Mouse (Mus musculus): Measurements from ENCODE around the gene Sertad2. TPM values are rescaled to one million over a fixed set of nuclear protein-coding genes. Genes with fewer than 3 reads are reported as not detected.

Sertad2 gene
- polyA plus RNA-seq, 1 experiment from 2014 or later, result 29.9 TPM

DNA sequence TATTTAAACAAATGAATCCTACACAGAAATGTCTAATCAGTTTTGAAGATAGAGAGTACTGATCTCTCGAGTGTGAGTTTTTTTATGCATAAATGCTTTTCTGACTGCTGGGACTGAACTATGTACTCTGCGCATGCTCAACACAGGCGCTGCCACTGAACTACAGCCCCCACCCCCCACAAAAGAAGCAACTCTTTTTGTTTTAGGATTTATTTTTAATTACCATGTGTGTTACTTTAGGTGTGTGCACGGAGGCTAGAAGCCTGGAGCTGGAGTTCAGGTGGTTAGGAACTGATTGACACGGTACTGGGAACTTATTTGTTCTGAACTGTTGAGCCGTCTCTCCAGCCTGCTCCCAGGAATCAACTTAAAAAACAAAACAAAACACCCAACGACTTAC is 7.1 kb downstream of the Sertad2 start:
- H3K4me1 ChIP-seq (replicated peaks; ENCODE audit: control insufficient read depth, insufficient read depth), result no peaks in the 10 kb centered on the region

DNA sequence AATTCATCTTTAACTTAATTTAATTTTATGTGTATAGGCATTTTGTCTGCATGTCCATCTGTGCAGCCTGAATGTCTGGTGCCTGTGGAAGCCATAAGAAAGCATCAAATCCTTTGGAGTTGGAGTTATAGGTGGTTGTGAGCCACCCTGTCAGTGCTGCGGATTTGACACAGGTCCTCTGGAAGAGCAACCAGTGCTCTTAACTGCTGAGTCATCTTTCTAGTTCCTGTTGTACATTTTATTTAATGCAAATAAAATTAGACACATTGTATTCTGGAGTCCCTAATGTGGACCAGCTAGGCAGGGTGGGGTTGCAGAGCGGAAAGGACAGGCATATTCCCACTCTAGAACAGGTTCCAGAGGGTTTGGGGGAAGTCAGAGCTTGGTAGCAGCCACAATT is 9.0 kb downstream of the Sertad2 start:
- 86% methylated on average over 2 of the region's 2 CpGs for WGBS

More for the DNA sequence above, 7.1 kb downstream of the Sertad2 start:
- ATAC-seq (ENCODE audit: low FRiP score, low TSS enrichment), result no peak
- no peak overlapping the region for H3K27ac ChIP-seq (replicated peaks)
- no peak for TF ChIP-seq EP300 (optimal IDR thresholded peaks at IDR 0.05)
- no peak for TF ChIP-seq CTCF (IDR thresholded peaks at IDR 0.05; ENCODE audit: low read depth)
- WGBS, result 66% methylated on average over 7 of the region's 7 CpGs
- DNase-seq (ENCODE audit: low spot score), result no peak
- no peak overlapping the region for H3K4me3 ChIP-seq (ENCODE audit: low read depth, low read length)
- H3K9ac ChIP-seq (ENCODE audit: low read length), result no peak overlapping the region
- no peak overlapping the region for H3K4me2 ChIP-seq (replicated peaks; ENCODE audit: low read depth)
- no peaks in the 10 kb centered on the region for H3K36me3 ChIP-seq (ENCODE audit: control insufficient read depth, insufficient read depth, low read length)
- no peaks in the 10 kb centered on the region for H3K27me3 ChIP-seq (ENCODE audit: control insufficient read depth, insufficient read depth, low read length)
- no peaks in the 10 kb centered on the region for H3K9me3 ChIP-seq (ENCODE audit: control insufficient read depth, low read length)

DNA sequence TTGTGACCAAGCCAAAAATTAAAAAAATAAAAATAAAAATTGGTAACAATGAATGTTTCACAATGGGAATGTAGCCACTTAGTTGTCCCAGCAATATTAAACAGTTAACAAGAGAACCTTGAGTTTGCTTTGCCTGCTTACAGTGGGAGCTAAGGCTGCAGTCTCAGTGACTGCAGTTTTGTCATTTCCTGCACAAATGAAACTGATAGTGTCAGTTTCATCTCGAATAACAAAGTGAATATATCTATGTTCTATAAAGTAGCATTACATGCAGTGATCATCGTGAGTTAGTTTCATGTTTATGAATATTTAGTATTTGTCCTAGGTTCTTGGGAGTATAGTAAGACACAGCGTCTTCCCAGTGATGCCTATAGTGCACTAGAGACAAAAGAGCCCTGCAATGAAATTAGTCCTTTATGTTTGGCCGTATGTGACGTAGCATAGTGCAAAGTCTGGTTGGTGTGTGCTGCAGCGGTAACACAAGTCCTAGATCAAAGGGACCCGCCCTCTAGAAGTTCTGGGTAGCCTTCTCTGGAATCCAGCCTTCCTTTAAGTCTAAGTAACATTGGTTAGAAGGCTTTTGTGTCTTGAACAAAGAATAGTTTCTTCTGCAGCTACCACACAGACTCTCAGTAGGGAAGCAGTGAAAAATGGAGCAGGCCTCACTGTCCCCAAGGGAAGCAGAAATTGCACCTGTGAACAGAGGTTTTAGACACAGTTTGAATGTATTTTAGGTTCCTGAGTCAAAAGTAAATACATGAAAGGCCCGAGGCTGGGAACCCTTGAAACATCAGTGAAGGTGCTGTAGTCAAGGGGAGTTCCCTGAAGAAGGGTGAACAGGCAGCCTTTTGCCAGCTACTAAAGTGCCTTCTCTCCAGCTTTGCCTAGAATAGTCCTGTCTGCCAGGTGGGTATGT is 10.0 kb downstream of the Sertad2 start:
- no peak for DNase-seq (ENCODE audit: low spot score)
- Histone ChIP-seq H3K36me3 (ENCODE audit: control insufficient read depth, insufficient read depth, low read length) (no peaks in the 10 kb centered on the region), H3K27ac (replicated peaks) (no peak overlapping the region), H3K4me1 (replicated peaks; ENCODE audit: control insufficient read depth, insufficient read depth) (no peaks in the 10 kb centered on the region), H3K4me3 (ENCODE audit: low read depth, low read length) (no peak overlapping the region), H3K9me3 (ENCODE audit: control insufficient read depth, low read length) (no peaks in the 10 kb centered on the region), H3K4me2 (replicated peaks; ENCODE audit: low read depth) (no peak overlapping the region), H3K9ac (ENCODE audit: low read length) (no peak overlapping the region), H3K27me3 (ENCODE audit: control insufficient read depth, insufficient read depth, low read length) (no peaks in the 10 kb centered on the region)
- TF ChIP-seq CTCF (IDR thresholded peaks at IDR 0.05; ENCODE audit: low read depth) (no peak), EP300 (optimal IDR thresholded peaks at IDR 0.05) (no peak)
- 60% methylated on average over 8 of the region's 8 CpGs for WGBS
- no peak for ATAC-seq (ENCODE audit: low FRiP score, low TSS enrichment)

More for the DNA sequence above, 9.0 kb downstream of the Sertad2 start:
- Histone ChIP-seq H3K36me3 (ENCODE audit: control insufficient read depth, insufficient read depth, low read length) (no peaks in the 10 kb centered on the region), H3K4me1 (replicated peaks; ENCODE audit: control insufficient read depth, insufficient read depth) (no peaks in the 10 kb centered on the region), H3K9me3 (ENCODE audit: control insufficient read depth, low read length) (no peaks in the 10 kb centered on the region), H3K4me3 (ENCODE audit: low read depth, low read length) (no peak overlapping the region), H3K4me2 (replicated peaks; ENCODE audit: low read depth) (no peak overlapping the region), H3K27ac (replicated peaks) (no peak overlapping the region), H3K27me3 (ENCODE audit: control insufficient read depth, insufficient read depth, low read length) (no peaks in the 10 kb centered on the region), H3K9ac (ENCODE audit: low read length) (no peak overlapping the region)
- ATAC-seq (ENCODE audit: low FRiP score, low TSS enrichment) (no peak), DNase-seq (ENCODE audit: low spot score) (no peak)
- no peak for TF ChIP-seq EP300 (optimal IDR thresholded peaks at IDR 0.05)
- no peak for TF ChIP-seq CTCF (IDR thresholded peaks at IDR 0.05; ENCODE audit: low read depth)

DNA sequence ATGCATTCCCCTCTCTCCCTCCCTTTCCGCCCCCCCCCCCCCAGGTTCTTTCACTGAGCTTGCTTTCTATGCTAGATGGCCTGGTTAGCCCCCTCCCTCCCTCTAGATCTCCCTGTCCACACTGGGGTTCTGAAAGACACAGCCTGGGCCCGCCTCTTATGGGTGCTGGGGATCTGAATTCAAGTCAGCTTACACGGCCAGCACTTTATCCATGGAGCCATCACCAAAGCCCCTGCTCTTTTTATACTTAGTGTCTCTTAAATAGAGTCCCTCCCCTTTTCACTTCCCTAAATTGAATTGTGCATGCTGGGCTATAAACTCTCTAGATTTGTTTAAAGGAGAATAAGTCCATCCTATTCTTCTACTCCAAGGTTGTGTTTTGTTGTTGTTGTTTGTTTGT is 12.6 kb downstream of the Sertad2 start:
- ATAC-seq (ENCODE audit: low FRiP score, low TSS enrichment), result no peak
- H3K4me2 ChIP-seq (replicated peaks; ENCODE audit: low read depth), result no peak overlapping the region
- WGBS, result 100% methylated on average over 2 of the region's 3 CpGs

DNA sequence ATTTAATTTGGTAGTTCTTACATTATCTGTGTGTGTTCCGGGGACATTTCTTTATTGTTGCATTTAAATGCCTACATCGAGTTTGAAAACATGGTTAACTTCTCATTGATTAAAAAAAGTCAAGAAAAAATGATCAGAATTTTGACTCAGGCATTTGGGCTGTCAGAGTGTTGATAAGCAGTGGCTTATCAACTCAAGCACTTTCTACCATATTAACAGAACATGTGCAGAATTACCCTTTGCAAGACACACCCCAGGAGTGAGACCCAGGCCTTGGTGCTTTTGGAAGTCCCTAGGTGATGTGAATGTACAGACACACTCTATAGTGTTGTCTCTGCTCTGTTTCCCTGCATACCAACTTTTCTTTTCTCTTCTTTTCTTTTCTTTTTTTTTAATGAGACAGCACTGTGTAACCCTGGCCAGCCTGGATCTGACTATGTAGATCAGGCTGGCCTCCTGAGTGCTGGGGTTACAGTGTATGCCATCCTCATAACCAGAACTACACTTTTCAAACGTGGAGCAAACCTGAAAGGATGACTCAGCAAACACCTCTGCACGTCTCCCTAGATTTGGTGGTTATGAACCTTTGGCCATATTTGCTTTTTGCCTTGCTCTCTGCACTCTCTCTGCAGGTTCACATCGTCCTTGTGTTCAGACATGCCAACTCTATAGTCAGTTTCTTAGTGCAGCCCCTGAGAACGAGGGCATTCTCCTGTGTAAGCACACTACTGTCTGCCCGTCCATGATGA is 13.3 kb downstream of the Sertad2 start:
- Histone ChIP-seq H3K27me3 (ENCODE audit: control insufficient read depth, insufficient read depth, low read length) (no peaks in the 10 kb centered on the region), H3K4me2 (replicated peaks; ENCODE audit: low read depth) (no peak overlapping the region), H3K4me1 (replicated peaks; ENCODE audit: control insufficient read depth, insufficient read depth) (no peaks in the 10 kb centered on the region), H3K27ac (replicated peaks) (no peak overlapping the region), H3K4me3 (ENCODE audit: low read depth, low read length) (no peak overlapping the region), H3K36me3 (ENCODE audit: control insufficient read depth, insufficient read depth, low read length) (no peaks in the 10 kb centered on the region), H3K9ac (ENCODE audit: low read length) (no peak overlapping the region), H3K9me3 (ENCODE audit: control insufficient read depth, low read length) (no peaks in the 10 kb centered on the region)
- ATAC-seq (ENCODE audit: low FRiP score, low TSS enrichment) (no peak), DNase-seq (ENCODE audit: low spot score) (no peak)
- no peak for TF ChIP-seq CTCF (IDR thresholded peaks at IDR 0.05; ENCODE audit: low read depth)
- TF ChIP-seq EP300 (optimal IDR thresholded peaks at IDR 0.05), result no peak
- WGBS, result 58% methylated on average over 7 of the region's 7 CpGs

More for the DNA sequence above, 12.6 kb downstream of the Sertad2 start:
- H3K4me1 ChIP-seq (replicated peaks; ENCODE audit: control insufficient read depth, insufficient read depth), result no peaks in the 10 kb centered on the region
- no peaks in the 10 kb centered on the region for H3K27me3 ChIP-seq (ENCODE audit: control insufficient read depth, insufficient read depth, low read length)
- H3K4me3 ChIP-seq (ENCODE audit: low read depth, low read length), result no peak overlapping the region
- H3K27ac ChIP-seq (replicated peaks), result no peak overlapping the region
- TF ChIP-seq EP300 (optimal IDR thresholded peaks at IDR 0.05), result no peak
- TF ChIP-seq CTCF (IDR thresholded peaks at IDR 0.05; ENCODE audit: low read depth), result no peak
- H3K9ac ChIP-seq (ENCODE audit: low read length), result no peak overlapping the region
- no peaks in the 10 kb centered on the region for H3K36me3 ChIP-seq (ENCODE audit: control insufficient read depth, insufficient read depth, low read length)
- no peak for DNase-seq (ENCODE audit: low spot score)
- no peaks in the 10 kb centered on the region for H3K9me3 ChIP-seq (ENCODE audit: control insufficient read depth, low read length)
